Mouse (Mus musculus) left cerebral cortex, adult 9 months (tissue): ENCODE measurements at regions not wholly inside any gene's neighbourhood (a gene's known extent, or its start where the extent isn't known, plus 50 kb on each side); places are given as distances from the start of the nearest gene placed in this dataset.
"Not testable (repeated sequence)": the region's sequence is repeated elsewhere in the genome, so short reads cannot be mapped to it uniquely, and the experiment has no call there.

Experiments
- DNase-seq, 2 experiments: peaks; one replicate each; pipeline ENCODE4 v3.0.0; 2022; ENCODE audit warnings: low spot score in 2 of 2

DNA sequence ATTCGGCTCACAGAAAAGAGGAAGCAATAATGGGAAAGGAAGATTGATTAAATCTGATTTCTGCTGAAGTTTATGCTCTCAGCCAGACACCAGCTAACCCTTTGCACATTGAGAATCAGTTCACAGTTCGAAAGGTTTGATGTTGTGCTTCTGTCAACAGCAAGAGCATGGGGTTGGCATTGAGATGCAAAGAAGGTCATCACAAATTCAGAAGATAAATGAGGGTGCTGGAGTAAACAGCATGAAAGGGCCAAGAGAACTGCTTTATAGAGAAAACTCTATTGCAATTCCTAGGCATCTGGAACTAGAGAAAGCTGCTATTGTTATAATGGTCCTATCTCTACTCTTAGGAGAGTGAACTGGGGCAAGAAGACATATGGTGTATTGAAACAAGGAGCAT is 250.8 kb downstream of the Rab38 start:
- no peak for DNase-seq

DNA sequence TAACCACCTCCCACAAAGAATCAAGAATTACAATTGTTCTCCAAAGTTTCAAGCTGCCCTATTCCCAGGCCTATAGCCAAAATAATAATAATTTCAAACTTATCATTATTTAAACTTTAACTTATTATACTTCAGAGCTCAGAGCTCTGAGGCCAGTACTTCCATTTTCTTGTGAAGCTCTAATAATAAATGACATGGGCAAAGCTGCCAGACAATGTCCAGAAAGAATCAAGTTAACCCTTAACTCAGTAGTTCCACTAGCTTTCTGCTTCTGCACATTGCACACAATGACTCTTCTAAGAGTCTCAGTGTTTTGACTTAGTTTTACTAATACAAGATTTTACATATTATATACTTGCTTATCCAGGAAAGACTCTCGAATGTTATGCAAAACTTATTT is 291.0 kb downstream of the Rab38 start:
- not testable (repeated sequence) for DNase-seq

DNA sequence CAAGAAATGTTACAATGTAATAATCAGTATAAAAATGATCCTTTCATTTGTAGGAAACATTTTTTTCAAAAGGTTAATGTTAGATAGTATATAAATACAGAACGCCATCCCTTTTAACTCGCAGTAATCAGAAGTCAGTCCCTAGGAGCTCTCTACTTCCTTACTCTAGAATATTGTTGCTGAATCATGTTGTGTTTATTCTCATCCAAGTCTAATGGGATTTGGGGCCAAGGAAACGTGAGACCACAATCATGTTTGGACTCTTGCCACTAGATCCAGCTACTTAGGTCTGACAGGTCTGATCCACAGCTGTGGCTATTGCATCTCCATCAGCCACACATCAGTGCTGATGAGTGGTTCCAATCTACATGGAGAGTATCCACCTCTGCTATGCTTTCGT is 304.4 kb downstream of the Rab38 start:
- DNase-seq: no peak

DNA sequence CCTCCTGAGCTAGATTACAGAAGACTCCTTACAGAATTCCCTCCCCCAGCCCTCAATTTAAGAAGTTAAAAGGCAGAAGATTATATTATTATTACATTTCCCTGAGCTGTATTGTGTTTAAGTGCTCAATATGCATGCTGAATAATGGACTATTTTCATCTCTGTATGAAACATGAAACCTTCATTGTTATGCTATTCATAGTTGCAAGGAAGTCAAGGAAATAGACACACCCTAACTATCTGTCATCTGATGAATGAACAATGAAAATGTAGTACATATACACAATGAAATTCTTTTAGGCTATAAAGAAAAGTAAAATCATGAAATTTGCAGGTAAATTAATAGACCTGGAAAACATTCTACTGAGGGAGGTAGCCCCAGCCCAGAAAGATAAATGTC is 305.7 kb downstream of the Rab38 start:
- DNase-seq: no peak

DNA sequence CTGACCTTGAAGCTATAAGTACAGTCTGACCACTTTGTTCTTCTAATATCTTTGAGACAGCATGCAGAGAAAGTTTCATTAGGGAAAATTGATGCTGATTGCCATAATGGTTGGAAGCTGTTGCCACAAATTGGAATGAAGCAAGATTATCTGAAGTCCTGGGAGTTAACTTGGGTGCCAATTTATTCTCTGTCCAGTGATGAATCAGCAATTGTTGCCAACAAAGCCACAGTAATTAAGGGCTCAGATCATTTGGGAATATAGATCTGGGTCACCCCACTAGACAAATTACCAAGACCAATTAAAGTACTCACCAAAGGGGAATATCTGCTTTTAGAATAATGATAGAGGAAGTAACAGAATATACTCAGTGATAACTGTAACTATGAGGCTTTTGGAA is 347.3 kb downstream of the Rab38 start:
- DNase-seq: no peak

DNA sequence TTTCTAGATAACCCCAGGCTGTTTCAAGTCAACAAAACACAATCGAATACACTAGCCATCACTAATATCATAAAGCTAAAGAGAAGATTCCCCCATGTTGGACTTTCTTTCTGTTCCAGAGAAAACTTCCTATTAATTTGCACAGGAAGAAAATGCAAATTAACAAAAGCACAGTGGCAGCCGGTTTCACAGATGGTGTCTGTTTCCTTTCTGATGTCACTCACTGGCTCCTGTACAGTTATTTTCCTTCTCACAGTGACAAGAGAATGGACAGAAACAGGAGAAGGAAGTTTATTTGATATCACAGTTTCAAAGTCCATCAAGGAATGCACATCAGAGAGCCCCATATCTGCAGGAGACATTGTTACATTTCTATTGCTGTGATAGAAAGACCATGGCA is 352.8 kb downstream of the Rab38 start:
- DNase-seq: no peak

DNA sequence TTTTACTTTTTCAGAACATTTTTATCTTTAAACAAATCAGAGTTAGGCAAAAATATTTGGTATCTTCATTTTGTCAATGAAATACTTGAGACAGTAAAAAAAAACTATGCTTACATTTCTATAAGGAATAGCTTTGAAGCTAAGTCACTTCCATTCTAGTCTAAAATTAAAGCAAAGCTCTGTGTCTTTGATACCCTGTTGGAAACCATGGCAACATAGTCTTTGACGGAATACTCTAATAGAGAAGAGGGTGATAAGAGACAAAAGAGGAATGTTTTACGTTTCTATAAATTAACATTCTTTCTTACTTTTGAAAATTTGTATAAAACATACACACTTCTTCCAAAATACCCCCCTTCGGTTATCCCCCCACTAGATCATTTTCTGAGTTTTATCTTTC is 378.1 kb downstream of the Rab38 start:
- DNase-seq: no peak

DNA sequence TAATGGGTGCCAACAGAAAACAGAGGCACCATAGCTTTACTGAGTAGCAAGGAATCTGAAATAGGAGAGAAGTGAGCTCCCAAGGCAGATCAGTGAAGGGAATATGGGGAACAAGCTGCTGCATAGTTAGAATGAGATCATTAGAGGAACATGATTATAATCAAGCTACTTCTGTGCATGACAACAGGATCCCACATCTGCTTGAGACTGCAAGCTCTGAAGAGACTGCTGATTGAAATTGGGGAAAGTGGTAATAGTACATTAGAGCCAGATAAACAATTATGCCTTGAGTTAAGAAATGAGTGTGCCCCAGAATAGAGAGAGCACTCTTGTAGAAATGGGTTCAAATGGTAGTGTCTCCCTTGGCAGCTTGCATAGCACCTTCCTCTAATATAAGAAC is 380.1 kb downstream of the Rab38 start:
- peak in 1 of 2 experiments; percentile 4 for DNase-seq

DNA sequence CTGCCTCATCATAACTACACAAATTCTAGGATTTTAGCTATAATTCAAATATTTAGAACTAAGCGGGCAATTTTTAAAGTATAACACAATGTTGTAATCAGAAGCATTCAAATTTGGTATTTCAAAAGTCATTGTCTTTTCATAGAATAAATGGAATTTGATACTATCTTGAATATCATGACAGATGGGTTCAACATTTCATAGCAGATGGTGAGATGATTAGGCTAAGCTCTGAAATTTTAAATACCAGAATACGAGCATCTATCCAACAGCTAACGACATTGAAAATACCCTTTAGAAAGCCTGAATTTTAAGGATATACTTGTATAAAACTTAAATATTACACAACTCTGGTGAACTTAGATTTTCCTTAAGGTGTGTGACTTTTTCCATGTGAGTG is 390.1 kb downstream of the Rab38 start:
- no peak for DNase-seq

DNA sequence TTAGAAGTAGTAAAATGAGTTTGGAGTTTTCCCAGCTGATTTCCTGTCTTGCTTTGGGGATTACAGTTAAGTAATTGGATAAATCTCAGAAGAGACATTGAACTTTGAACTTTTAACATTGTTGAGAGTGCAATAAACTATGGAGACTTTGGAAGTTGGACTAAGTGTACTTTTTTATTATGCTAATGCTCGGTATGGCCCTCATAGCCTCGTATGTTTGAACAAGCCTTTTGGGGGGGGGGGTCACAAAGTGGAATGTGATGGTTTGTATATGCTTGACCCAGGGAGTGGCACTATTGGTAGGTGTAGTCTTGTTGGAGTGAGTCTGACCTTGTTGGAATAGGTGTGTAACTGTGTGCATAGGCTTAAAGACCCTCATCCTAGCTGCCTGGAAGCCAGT is 396.4 kb downstream of the Rab38 start:
- DNase-seq: no peak

DNA sequence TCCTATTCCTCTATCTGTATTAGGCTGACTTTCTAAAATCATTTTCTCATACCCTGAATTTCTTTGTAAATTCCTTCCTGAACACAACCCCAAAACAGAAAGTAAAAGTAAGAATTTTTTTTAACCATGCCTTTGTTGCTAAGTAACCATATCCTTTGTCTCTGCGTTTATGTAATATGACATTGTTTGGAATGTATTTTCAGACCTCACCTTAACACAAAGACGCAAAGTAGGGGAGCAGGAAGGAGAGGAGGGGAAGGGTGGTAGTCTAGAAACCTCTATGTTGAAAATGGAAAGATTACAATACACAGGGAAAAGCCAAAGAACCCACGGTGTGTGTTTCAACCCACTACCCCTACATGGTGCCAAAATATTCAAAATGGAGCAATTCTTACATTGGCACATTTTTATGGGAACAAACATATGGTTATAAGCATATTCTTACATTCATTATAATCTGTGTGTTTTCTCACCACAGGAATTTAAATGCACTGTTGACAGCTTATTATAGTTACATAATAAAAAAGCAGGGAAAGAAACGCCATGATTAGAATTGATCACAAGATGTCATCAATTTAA is 418.0 kb downstream of the Rab38 start:
- peak in 1 of 2 experiments; percentile 10 for DNase-seq
